Mouse (Mus musculus) forebrain, postnatal 0 days (tissue): ENCODE results near the gene Txlnb. TPM values are rescaled to one million over a fixed set of nuclear protein-coding genes. Genes with fewer than 3 reads are reported as not detected.

Source experiments
- ATAC-seq: fragments of 200-750 bp; cut with Nextera tagmentation; 2 replicates; pipeline ENCODE4 v1.8.0; 2017; ENCODE audit warnings: mild to moderate bottlenecking, moderate library complexity
- DNase-seq: peaks from one replicate; pipeline ENCODE4 v3.0.0-alpha.2; 2015
- H3K27ac ChIP-seq: fragments of 300-500 bp; sonication (generic); 2 replicates; pipeline ENCODE4 v1.5.1; 2014; ENCODE audit warnings: low read depth, mild to moderate bottlenecking, antibody characterized with exemption, low read length, moderate library complexity, mixed read lengths
- H3K27me3 ChIP-seq: fragments of 300-500 bp; sonication (generic); 2 replicates; pipeline ENCODE4 v1.6.1; 2014; ENCODE audit warnings: mild to moderate bottlenecking, low read length, mixed read lengths; ENCODE audit not compliant: insufficient read depth
- H3K36me3 ChIP-seq: fragments of 300-500 bp; sonication (generic); 2 replicates; pipeline ENCODE4 v1.6.1; 2014; ENCODE audit warnings: mild to moderate bottlenecking, moderate library complexity; ENCODE audit not compliant: insufficient read depth
- H3K4me1 ChIP-seq: fragments of 300-500 bp; sonication (generic); 2 replicates; pipeline ENCODE4 v1.6.1; 2014; ENCODE audit warnings: antibody characterized with exemption; ENCODE audit not compliant: insufficient read depth
- H3K4me2 ChIP-seq: fragments of 300-500 bp; sonication (generic); 2 replicates; pipeline ENCODE4 v1.6.1; 2014; ENCODE audit warnings: low read depth, mild to moderate bottlenecking, moderate library complexity
- H3K4me3 ChIP-seq: fragments of 300-500 bp; sonication (generic); 2 replicates; pipeline ENCODE4 v1.5.1; 2014; ENCODE audit warnings: low read depth, low read length, mixed read lengths
- H3K9ac ChIP-seq: fragments of 300-500 bp; sonication (generic); 2 replicates; pipeline ENCODE4 v1.6.1; 2014; ENCODE audit warnings: mild to moderate bottlenecking
- H3K9me3 ChIP-seq: fragments of 300-500 bp; sonication (generic); 2 replicates; pipeline ENCODE4 v1.6.1; 2016; ENCODE audit warnings: low read length
- CTCF ChIP-seq: sonication (generic); IDR thresholded peaks from 2 replicates; pipeline ENCODE4 v1.5.1; 2016; ENCODE audit warnings: antibody characterized with exemption, control low read depth, low read depth
- WGBS: fragments of 180-500 bp; shearing (Covaris S2); extraction: QIAGEN DNeasy Blood & Tissue Kit; methylation state at CpG from one replicate; pipeline ENCODE4 v1.1.7; 2014; 5-methylcytosine and 5-hydroxymethylcytosine counted together
- polyA plus RNA-seq: library from polyadenylated mRNA; unstranded; fragments of >200 nt; fragmentation: Nextera tagmentation; extraction: Ambion mirVana; gene quantifications from 2 replicates; pipeline ENCODE4 v1.2.1, GENCODE M21; 2015
- total RNA-seq: library from RNA; depleted of rRNA; stranded (reverse); fragments of >200 nt; gene quantifications from 2 replicates; pipeline ENCODE4 v1.2.3, GENCODE M21; 2014; rRNA removed

Gene Txlnb
- 0.31 and 0.62 TPM in 2 replicates for total RNA-seq
- polyA plus RNA-seq: 0.28 and 0.53 TPM in 2 replicates

DNA sequence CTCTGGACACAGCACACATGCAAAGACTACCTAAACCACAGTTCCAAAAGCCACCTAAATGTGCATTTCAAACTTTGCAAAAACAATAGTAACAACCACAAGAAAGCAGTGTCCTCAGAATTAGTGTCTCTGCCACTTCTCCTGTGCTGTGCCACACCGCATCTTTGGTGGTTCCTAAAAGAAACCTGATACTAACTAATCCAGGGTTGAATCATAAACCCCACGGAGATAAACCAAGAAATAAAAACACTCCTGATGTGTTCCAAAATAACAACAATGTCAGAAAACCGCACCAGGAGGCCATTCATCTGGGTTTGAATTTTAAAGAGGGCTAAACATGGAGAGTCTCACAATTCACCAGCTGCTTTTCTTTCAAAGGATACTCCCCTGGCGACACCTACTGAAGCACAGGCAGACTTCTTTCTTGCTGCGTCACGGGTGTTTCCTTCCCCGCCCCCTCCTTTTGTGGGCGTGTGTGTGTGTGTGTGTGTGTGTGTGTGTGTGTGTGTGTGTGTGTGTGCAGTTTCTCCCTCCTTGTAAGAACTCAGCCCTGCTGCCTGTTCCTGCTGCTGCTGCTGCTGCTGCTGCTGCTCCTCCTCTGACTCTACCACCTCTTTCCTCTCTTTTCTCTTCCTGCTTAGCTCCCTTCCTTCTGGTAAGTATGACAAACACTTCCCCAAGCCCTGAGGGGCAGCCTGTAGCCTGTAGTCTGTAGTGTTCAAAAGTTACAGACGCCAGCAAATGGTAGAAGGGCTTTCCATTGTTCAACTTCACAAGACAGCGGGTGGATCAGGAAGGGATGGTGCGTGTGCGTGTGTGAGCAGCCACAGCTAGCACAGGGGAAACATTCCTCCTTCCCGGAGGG lies at the start of gene Txlnb:
Gene Txlnb (plus strand): TSS at position 460 of the 865 bp plus-strand sequence.
- peak; percentile 79 for ATAC-seq
- Histone ChIP-seq H3K4me1 (peaks cover 3% of the 10 kb centered on the region; the same call in 1 of the 2 replicates), H3K27ac (0 out of 2 replicates have a peak within 1 kb of the TSS, but pooled peaks have one; percentile 9), H3K9me3 (no peaks in the 10 kb centered on the region), H3K4me3 (no peak within 1 kb of the TSS; the same call in 1 of the 2 replicates), H3K36me3 (no peaks in the 10 kb centered on the region), H3K27me3 (no peaks in the 10 kb centered on the region), H3K9ac (no peak within 1 kb of the TSS), H3K4me2 (peak within 1 kb of the TSS; percentile 40)
- peak; percentile 44 for DNase-seq
- no peak for TF ChIP-seq CTCF
- 4% methylated on average over 12 of the region's 13 CpGs for WGBS

DNA sequence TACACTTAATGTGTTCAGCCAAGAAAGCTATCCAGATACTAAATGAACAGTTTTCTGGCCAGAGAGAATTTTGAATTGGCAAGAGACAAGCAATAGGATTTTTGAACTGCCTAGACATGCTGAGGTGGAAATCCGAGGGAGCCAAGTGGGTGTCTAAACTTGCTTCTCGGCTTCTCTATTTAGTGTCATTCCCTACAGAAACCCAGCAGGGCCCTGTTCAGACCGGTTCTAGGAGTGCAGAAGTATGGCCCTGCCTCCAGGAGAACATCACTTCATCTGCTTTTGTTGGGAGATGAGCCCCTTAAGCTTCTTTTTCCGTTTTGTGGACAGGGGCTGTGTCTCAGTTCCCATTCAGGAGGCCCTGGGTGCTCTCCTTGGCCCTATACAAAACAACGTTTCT lies 43.5 kb upstream of the Txlnb start:
- DNase-seq (no peak), ATAC-seq (peak; percentile 27; the same call in 1 of the 2 replicates)
- 74% methylated on average over 5 of the region's 5 CpGs for WGBS
- H3K9me3 ChIP-seq: no peaks in the 10 kb centered on the region
- H3K9ac ChIP-seq: no peak overlapping the region
- H3K27ac ChIP-seq: no peak overlapping the region
- TF ChIP-seq CTCF: no peak
- no peak overlapping the region for H3K4me3 ChIP-seq
- H3K4me2 ChIP-seq: no peak overlapping the region
- H3K4me1 ChIP-seq: no peaks in the 10 kb centered on the region
- no peaks in the 10 kb centered on the region for H3K36me3 ChIP-seq
- no peaks in the 10 kb centered on the region for H3K27me3 ChIP-seq

DNA sequence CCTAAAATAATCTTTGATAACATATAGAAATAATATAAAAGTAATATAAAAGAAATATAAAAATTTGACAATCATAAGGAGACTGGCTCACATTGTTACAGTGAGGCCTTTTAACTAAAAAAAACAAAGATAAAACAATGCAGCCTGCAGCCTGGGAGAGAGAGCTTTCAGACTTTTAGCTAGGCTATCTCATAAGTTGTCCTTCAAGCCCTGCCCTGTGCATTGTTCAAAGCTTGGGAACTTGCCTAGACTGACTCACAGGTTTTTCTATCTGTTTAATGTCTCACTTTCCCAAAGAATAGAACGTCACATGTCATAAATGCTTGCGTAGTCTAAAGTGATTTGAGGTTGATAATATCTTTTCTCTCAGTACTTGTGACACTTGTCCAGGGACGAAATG lies 36.3 kb upstream of the Txlnb start:
- H3K4me2 ChIP-seq: no peak overlapping the region
- no peak overlapping the region for H3K9ac ChIP-seq
- TF ChIP-seq CTCF: no peak
- H3K4me3 ChIP-seq: no peak overlapping the region
- WGBS: 92% methylated on average over 3 of the region's 3 CpGs
- ATAC-seq: no peak
- H3K27me3 ChIP-seq: no peaks in the 10 kb centered on the region
- H3K4me1 ChIP-seq: no peaks in the 10 kb centered on the region
- H3K9me3 ChIP-seq: no peaks in the 10 kb centered on the region
- DNase-seq: no peak
- no peak overlapping the region for H3K27ac ChIP-seq
- no peaks in the 10 kb centered on the region for H3K36me3 ChIP-seq

DNA sequence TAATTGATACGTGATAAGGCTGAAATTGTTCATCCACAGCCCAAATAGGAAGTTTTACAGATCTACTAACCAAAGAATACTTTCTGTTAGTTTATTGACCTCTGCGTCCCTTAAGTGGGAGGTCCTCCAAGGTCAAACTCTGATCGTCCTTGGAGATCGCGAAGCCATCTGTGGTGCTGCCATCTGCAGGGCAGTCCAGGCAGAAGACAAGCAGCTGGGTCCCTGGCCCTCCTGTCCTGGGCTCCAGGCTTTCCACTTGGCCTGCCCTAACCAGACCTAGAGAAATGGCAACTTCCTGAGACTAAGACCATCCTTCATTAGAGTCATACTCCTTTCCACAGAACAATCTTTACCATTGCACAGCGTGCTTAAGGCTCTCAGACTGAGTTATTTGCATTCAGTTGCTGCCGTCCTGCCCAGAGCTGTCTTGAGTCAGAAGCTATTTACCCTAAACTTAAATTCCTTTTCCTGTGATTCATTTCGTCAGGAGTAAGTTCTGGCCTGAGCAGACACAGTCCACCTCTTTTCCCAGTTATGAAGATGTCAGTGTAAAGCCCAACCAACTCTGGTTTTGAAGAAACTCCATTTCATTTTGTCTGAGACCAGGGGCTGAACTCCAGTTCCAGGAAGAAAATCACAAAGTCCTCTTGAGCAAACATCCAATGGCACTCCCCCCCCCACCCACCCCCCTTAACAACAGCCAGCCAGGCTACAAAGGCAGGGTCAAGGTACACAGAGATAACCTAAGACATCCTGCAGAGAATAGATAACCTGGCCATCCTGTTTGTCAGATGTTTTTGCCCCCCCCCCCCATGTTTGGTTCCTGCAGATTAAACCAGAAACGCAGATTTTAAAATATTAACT lies 35.0 kb upstream of the Txlnb start:
- 73% methylated on average over 9 of the region's 9 CpGs for WGBS
- TF ChIP-seq CTCF: no peak
- ATAC-seq: no peak

DNA sequence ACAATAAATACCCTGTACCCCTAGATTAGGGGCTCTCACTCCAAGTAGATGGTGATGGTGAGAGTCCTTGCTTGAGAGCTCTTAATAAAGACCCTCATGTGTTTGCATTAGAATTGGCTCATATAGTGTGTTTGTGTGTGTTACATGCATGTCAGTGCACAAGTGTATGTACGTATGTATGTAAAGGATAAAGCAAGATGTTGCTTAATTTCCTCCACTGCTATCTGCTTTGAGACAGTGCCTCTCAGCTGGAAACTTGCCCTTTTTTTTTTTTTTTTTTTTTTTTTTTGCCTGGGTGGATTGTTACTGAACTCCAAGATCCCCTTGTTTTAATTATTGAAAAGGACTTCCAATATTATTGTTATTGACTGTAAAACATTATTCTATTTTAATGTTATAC lies 34.4 kb upstream of the Txlnb start:
- Histone ChIP-seq H3K27me3 (no peaks in the 10 kb centered on the region), H3K36me3 (no peaks in the 10 kb centered on the region), H3K27ac (no peak overlapping the region), H3K4me2 (no peak overlapping the region), H3K4me3 (no peak overlapping the region), H3K9me3 (no peaks in the 10 kb centered on the region), H3K4me1 (no peaks in the 10 kb centered on the region), H3K9ac (no peak overlapping the region)
- DNase-seq (no peak), ATAC-seq (no peak)
- TF ChIP-seq CTCF: no peak
- 83% methylated on average over 1 of the region's 1 CpGs for WGBS

More for the DNA sequence above, 35.0 kb upstream of the Txlnb start:
- Histone ChIP-seq H3K27ac (no peak overlapping the region), H3K4me3 (no peak overlapping the region), H3K9me3 (no peaks in the 10 kb centered on the region), H3K4me2 (no peak overlapping the region), H3K9ac (no peak overlapping the region), H3K36me3 (no peaks in the 10 kb centered on the region), H3K4me1 (no peaks in the 10 kb centered on the region), H3K27me3 (no peaks in the 10 kb centered on the region)
- no peak for DNase-seq

DNA sequence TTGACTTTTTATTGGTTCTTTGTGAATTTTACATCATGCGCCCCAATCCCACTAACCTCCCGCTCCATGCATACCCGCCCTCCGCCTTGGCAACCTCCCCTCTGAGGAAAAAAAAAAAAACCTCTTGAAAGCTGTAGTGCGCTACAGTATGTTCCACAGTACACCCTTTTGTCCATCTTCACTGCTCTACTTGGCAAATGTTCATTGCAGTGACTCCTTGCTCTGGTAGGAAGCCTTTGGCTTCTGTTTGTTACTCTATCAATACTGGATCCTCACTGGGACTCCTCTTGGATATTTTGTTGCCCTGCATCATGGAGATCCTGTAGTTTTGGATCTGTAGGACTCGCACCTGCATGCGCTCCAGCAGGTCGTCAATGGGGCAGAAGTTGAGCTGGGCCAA lies 33.1 kb upstream of the Txlnb start:
- TF ChIP-seq CTCF: no peak
- 95% methylated on average over 8 of the region's 8 CpGs for WGBS
- H3K36me3 ChIP-seq: no peaks in the 10 kb centered on the region
- no peak overlapping the region for H3K9ac ChIP-seq
- H3K27ac ChIP-seq: no peak overlapping the region
- no peak overlapping the region for H3K4me2 ChIP-seq
- no peaks in the 10 kb centered on the region for H3K9me3 ChIP-seq
- ATAC-seq: no peak
- DNase-seq: no peak
- H3K4me1 ChIP-seq: no peaks in the 10 kb centered on the region
- no peak overlapping the region for H3K4me3 ChIP-seq
- no peaks in the 10 kb centered on the region for H3K27me3 ChIP-seq
